Mouse (Mus musculus) liver, embryonic 16.5 days (tissue): ENCODE data around the gene Rrp1. TPM values are rescaled to one million over a fixed set of nuclear protein-coding genes. Genes with fewer than 3 reads are reported as not detected.

Experiments
- ATAC-seq: fragments of 200-750 bp; cut with Nextera tagmentation; 2 replicates; pipeline ENCODE4 v1.8.0; 2017; ENCODE audit warnings: low read depth, mild to moderate bottlenecking, moderate number of reproducible peaks, moderate library complexity
- H3K27ac ChIP-seq: fragments of 300-500 bp; sonication (generic); 2 replicates; pipeline ENCODE4 v1.5.1; 2014; ENCODE audit warnings: mild to moderate bottlenecking, low read length
- H3K27me3 ChIP-seq: fragments of 300-500 bp; sonication (generic); 2 replicates; pipeline ENCODE4 v1.6.1; 2014; ENCODE audit warnings: low read depth, low read length, mixed read lengths; ENCODE audit not compliant: control insufficient read depth, insufficient read depth
- H3K36me3 ChIP-seq: fragments of 300-500 bp; sonication (generic); 2 replicates; pipeline ENCODE4 v1.6.1; 2014; ENCODE audit warnings: mild to moderate bottlenecking; ENCODE audit not compliant: control insufficient read depth, insufficient read depth
- H3K4me1 ChIP-seq: fragments of 300-500 bp; sonication (generic); 2 replicates; pipeline ENCODE4 v1.6.1; 2014; ENCODE audit warnings: low read depth, low read length, mixed read lengths; ENCODE audit not compliant: control insufficient read depth
- H3K4me2 ChIP-seq: fragments of 300-500 bp; sonication (generic); 2 replicates; pipeline ENCODE4 v1.6.1; 2014; ENCODE audit warnings: low read depth, low read length, mixed read lengths
- H3K4me3 ChIP-seq: fragments of 300-500 bp; sonication (generic); 2 replicates; pipeline ENCODE4 v1.5.1; 2014; ENCODE audit warnings: low read depth, mild to moderate bottlenecking, low read length
- H3K9ac ChIP-seq: fragments of 300-500 bp; sonication (generic); 2 replicates; pipeline ENCODE4 v1.6.1; 2014; ENCODE audit warnings: low read depth, low read length
- H3K9me3 ChIP-seq: fragments of 300-500 bp; sonication (generic); replicated peaks from 2 replicates; pipeline ENCODE4 v1.6.1; 2016; ENCODE audit warnings: low read length; ENCODE audit not compliant: control insufficient read depth
- WGBS: fragments of 180-500 bp; shearing (Covaris S2); extraction: QIAGEN DNeasy Blood & Tissue Kit; methylation state at CpG from one replicate; pipeline ENCODE4 v1.1.7; 2014; ENCODE audit not compliant: insufficient replicate concordance; 5-methylcytosine and 5-hydroxymethylcytosine counted together
- polyA plus RNA-seq: library from polyadenylated mRNA; unstranded; fragments of >200 nt; fragmentation: Nextera tagmentation; extraction: Ambion mirVana; gene quantifications from 2 replicates; pipeline ENCODE4 v1.2.1, GENCODE M21; 2015

Rrp1 gene
- polyA plus RNA-seq, 1 experiment from 2014 or later = 105 TPM

DNA sequence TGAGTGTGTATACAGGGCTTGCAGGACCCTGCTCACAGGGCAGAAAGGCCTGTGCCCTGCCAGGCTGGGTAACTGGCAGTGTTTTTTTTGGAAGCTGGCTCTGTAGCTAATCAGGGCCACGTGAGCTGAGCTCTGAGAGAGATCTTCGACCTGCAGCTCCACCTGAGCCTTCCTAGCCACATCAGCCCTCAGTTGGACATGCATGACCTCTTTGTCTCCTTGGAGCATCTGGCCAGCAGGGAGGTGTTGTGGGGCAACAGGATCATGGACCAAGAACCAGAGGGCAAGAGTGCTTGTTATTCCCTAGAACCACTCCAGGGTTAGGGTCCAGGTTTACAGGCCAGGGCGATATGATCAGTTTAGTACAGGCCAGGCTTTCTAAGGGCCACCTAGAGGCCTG is 34.6 kb upstream of the Rrp1 start:
- no peaks in the 10 kb centered on the region for H3K4me1 ChIP-seq
- no peak overlapping the region for H3K4me2 ChIP-seq
- ATAC-seq = no peak
- no peak overlapping the region for H3K9ac ChIP-seq
- WGBS = 66% methylated on average over 3 of the region's 3 CpGs
- H3K9me3 ChIP-seq = no peaks in the 10 kb centered on the region
- no peaks in the 10 kb centered on the region for H3K27me3 ChIP-seq
- H3K27ac ChIP-seq = no peak overlapping the region
- no peaks in the 10 kb centered on the region for H3K36me3 ChIP-seq
- no peak overlapping the region for H3K4me3 ChIP-seq

DNA sequence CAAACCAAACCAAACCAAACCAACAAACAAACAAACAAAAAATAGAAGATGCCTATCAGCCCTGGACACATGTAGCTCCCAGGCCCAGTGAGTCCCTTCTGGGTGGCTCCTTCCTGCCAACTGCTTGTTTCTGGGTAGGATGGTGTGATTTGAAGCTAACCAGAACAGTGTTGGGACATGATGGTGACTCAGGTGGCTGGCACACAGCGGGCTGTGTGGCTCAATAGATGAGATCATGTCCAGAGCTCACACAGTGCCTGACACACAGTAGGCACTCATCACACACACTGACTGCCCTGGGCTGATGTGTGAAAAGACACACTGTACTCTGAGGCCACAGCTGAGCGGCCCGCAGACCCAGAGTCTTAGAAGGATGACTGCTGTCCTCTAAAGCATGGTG is 33.4 kb upstream of the Rrp1 start:
- H3K9ac ChIP-seq = no peak overlapping the region
- H3K27ac ChIP-seq = no peak overlapping the region
- H3K4me2 ChIP-seq = no peak overlapping the region
- H3K4me3 ChIP-seq = no peak overlapping the region
- WGBS = 62% methylated on average over 3 of the region's 3 CpGs
- H3K27me3 ChIP-seq = no peaks in the 10 kb centered on the region
- no peak for ATAC-seq
- no peaks in the 10 kb centered on the region for H3K4me1 ChIP-seq
- H3K9me3 ChIP-seq = no peaks in the 10 kb centered on the region
- H3K36me3 ChIP-seq = no peaks in the 10 kb centered on the region

DNA sequence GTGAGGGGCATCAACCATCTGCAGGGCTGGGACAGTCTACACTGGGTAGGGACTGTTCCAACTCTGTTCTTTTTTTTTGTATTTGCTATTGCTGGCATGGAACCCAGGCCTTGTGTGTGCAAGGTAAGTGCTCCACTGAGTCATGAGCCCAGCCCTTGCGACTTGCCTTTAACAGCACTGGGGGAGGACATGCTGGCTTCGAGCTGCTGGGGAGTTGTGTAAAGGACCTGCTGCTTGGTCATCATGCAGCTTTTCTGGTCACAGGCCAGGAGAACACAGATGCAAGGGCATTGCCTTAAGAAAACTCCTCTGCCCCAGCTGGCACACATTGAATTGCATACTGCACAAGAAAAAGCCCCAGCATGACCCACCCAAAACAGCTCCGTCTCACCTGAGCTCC is 29.4 kb upstream of the Rrp1 start:
- Histone ChIP-seq H3K27ac (no peak overlapping the region), H3K27me3 (no peaks in the 10 kb centered on the region), H3K4me3 (no peak overlapping the region), H3K9ac (no peak overlapping the region), H3K4me2 (no peak overlapping the region), H3K9me3 (no peaks in the 10 kb centered on the region), H3K36me3 (no peaks in the 10 kb centered on the region), H3K4me1 (no peaks in the 10 kb centered on the region)
- no peak for ATAC-seq
- 77% methylated on average over 3 of the region's 3 CpGs for WGBS

DNA sequence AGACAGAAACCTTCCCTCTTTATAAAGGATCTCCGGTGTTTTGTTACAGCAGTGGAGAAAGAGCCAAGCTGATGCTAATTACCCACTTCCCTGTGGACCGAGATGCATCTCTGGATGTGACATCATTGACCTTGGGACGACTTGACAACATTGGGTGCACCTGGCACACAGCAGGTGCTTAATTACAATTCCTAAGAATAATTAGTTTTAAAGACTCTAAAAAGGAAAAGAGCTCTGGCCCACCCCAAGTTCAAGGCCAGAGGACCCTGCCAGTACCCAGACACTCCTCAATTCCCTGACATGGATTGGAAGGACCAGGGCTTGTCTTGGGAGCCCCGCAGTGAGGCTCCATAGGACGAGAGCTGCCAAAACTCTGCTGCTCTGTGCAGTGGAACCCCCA is 28.8 kb upstream of the Rrp1 start:
- 66% methylated on average over 5 of the region's 5 CpGs for WGBS
- H3K4me2 ChIP-seq = no peak overlapping the region
- no peak overlapping the region for H3K27ac ChIP-seq
- no peak overlapping the region for H3K4me3 ChIP-seq
- H3K9ac ChIP-seq = no peak overlapping the region
- no peaks in the 10 kb centered on the region for H3K27me3 ChIP-seq
- no peak for ATAC-seq
- no peaks in the 10 kb centered on the region for H3K9me3 ChIP-seq
- no peaks in the 10 kb centered on the region for H3K4me1 ChIP-seq
- H3K36me3 ChIP-seq = no peaks in the 10 kb centered on the region

DNA sequence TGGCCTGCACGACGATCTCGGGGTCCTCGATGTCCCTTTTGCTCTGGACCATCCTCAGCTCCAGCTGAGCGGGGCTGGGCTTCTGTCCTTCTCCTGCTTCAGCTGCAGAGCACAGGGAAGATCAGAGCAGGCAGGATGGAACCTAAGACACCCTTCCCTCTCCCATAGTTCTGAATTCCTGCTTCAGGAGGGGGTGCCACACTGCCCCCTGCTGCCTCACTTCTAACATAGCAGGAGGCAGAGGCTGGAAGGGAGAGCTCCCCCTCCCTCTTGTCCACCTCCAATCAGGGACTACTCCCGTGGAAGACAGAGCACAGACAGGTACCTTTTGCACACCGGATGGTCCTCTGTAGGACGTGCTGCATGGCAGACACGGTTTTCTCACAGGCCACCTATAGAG is 28.0 kb upstream of the Rrp1 start:
- ATAC-seq = no peak
- Histone ChIP-seq H3K9ac (no peak overlapping the region), H3K4me2 (no peak overlapping the region), H3K27me3 (no peaks in the 10 kb centered on the region), H3K4me3 (no peak overlapping the region), H3K27ac (no peak overlapping the region), H3K4me1 (no peaks in the 10 kb centered on the region), H3K9me3 (no peaks in the 10 kb centered on the region), H3K36me3 (no peaks in the 10 kb centered on the region)
- 65% methylated on average over 9 of the region's 9 CpGs for WGBS

DNA sequence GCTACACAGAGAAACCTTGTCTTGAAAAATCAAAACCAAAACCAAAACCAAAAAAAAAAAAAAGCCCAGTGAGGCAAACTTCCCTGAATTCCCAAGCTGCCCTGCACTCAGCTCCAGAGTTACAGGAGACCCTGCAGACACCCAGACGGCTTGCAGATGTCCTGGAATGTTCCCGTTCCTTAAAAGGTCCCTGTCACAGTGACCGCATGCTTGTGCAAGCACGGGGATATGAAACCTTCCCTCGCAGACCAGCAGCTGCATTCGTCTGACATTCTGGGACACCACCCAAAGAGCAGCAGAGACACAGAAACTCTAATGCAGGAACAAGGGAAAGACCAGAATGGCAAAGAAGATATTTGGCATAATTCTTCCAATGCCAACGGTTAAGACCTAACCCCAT is 27.1 kb upstream of the Rrp1 start:
- no peaks in the 10 kb centered on the region for H3K27me3 ChIP-seq
- WGBS = 74% methylated on average over 7 of the region's 7 CpGs
- H3K9ac ChIP-seq = no peak overlapping the region
- H3K36me3 ChIP-seq = no peaks in the 10 kb centered on the region
- ATAC-seq = no peak
- no peaks in the 10 kb centered on the region for H3K9me3 ChIP-seq
- H3K27ac ChIP-seq = no peak overlapping the region
- H3K4me3 ChIP-seq = no peak overlapping the region
- no peaks in the 10 kb centered on the region for H3K4me1 ChIP-seq
- no peak overlapping the region for H3K4me2 ChIP-seq

DNA sequence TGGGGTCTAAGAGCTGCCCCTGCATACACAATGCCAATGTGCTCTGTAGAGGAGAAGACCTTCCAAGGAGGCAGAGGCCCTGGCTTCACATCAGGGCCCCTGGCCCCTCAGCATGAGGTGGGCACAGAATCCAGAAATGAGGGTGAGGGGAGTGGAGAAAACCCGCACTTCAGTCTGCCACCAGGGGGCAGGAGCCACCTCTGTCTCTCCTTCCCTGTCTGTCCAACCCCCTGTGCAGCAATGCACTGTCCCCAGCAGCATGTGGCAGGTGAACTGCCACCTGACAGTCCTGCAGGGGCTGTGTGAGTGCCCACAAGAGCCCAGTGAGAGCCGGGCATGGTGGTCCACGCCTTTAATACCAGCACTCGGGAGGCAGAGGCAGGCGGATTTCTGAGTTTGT is 26.7 kb upstream of the Rrp1 start:
- Histone ChIP-seq H3K27ac (no peak overlapping the region), H3K4me2 (no peak overlapping the region), H3K4me1 (no peaks in the 10 kb centered on the region), H3K9ac (no peak overlapping the region), H3K9me3 (no peaks in the 10 kb centered on the region), H3K4me3 (no peak overlapping the region), H3K36me3 (no peaks in the 10 kb centered on the region), H3K27me3 (no peaks in the 10 kb centered on the region)
- ATAC-seq = no peak
- WGBS = 44% methylated on average over 5 of the region's 5 CpGs

DNA sequence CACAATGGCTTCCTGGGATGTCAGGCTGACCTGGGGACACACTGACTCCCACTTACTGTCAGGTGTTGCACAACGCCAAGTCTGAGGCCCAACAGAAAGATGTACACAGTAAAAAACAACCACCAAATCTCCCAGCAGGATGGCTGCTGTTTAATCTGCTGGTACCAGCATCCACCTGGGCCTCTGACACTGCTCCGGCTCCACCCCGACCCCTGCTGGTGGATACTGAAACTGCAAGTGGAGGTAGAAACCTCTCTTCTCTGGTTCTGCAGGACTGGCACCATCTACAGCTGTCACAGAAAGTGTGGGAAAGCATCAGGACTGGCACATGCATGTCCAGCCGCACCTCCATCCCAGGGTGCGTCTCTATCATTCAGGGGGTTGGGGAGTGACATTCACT is 25.3 kb upstream of the Rrp1 start:
- H3K27ac ChIP-seq = no peak overlapping the region
- no peaks in the 10 kb centered on the region for H3K9me3 ChIP-seq
- no peaks in the 10 kb centered on the region for H3K27me3 ChIP-seq
- H3K36me3 ChIP-seq = no peaks in the 10 kb centered on the region
- 7% methylated on average over 5 of the region's 5 CpGs for WGBS
- no peak overlapping the region for H3K4me3 ChIP-seq
- no peaks in the 10 kb centered on the region for H3K4me1 ChIP-seq
- ATAC-seq = no peak
- no peak overlapping the region for H3K9ac ChIP-seq
- no peak overlapping the region for H3K4me2 ChIP-seq

DNA sequence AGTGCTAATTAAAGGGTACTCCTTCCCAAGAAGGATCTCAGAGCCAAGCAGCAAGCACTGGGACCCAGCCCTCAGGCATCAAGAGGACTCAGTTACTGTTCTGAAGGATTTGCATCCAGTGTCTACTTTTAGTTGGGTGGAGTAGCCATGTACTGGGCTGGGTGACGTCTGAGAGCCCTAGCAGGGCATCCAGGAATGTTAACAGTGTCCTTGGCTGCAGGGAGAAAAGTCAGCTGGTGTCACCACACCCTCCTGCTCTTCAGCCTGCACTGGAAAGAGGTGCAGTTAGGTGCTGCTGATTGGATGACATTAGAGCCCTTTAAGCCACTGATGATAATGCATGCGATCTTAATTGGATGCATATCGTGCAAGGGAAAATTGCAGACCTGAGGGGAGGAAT is 20.0 kb upstream of the Rrp1 start:
- Histone ChIP-seq H3K9ac (no peak overlapping the region), H3K4me1 (no peaks in the 10 kb centered on the region), H3K27me3 (no peaks in the 10 kb centered on the region), H3K9me3 (no peaks in the 10 kb centered on the region), H3K4me2 (no peak overlapping the region), H3K27ac (no peak overlapping the region), H3K4me3 (no peak overlapping the region), H3K36me3 (peaks cover under 1% of the 10 kb centered on the region; the same call in 1 of the 2 replicates)
- 57% methylated on average over 3 of the region's 3 CpGs for WGBS
- no peak for ATAC-seq

DNA sequence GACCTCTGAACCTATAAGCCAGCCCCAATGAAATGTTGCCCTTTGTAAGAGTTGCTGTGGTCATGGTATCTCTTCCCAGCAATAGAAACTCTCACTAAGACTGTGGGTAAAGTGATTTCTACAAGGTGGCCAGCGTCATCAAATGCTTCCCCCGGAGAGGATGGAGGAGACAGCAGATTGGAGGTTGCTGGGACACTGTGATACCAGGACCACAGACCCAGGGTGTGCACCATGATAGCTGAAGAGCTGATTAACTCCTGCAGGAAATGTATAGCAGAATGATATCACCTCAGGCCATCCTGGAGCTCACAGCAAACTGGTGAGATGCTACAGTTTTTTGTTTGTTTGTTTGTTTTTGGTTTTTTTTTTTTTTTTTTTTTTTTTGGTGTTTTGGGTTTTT is 16.9 kb upstream of the Rrp1 start:
- WGBS = 22% methylated on average over 2 of the region's 2 CpGs
- H3K9ac ChIP-seq = no peak overlapping the region
- no peak overlapping the region for H3K27ac ChIP-seq
- H3K4me3 ChIP-seq = no peak overlapping the region
- peaks cover 2% of the 10 kb centered on the region; the same call in 1 of the 2 replicates for H3K36me3 ChIP-seq
- ATAC-seq = no peak
- no peaks in the 10 kb centered on the region for H3K27me3 ChIP-seq
- H3K4me1 ChIP-seq = peaks cover 10% of the 10 kb centered on the region
- H3K9me3 ChIP-seq = no peaks in the 10 kb centered on the region
- no peak overlapping the region for H3K4me2 ChIP-seq
